Mouse (Mus musculus) liver, adult 2 months (tissue): ENCODE measurements around the gene Mylk4.

ENCODE experiments used
- CTCF ChIP-seq: fragments of 200-500 bp; IDR thresholded peaks from 2 replicates; pipeline ENCODE4 v1.5.1; 2011; ENCODE audit warnings: low read depth, low read length, control low read depth
- POLR2A ChIP-seq: fragments of 200-500 bp; IDR thresholded peaks from 2 replicates; pipeline ENCODE4 v1.6.1; 2011; ENCODE audit warnings: low read length, control low read depth; ENCODE audit not compliant: insufficient read depth; ENCODE audit errors: extremely low read depth

DNA sequence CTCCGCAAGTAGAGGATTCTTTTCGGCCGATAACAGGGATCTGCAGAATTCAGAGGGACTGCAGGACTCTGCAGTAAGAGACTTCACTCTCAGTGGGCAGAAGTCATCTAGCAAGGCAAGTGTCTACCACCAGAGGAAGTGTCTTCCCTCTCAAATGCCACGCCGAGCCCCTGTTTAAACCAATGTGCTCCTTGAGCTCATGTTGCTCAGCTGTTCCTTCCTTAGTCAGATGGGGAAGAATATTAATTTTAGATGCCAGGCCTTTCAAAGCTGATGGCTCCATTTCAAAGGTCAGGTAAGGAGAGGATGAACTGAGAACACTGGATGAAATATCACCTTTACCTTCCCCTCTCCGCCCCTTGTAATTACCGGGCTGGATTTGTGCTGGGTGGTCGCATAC lies at the start of gene Mylk4:
- TF ChIP-seq CTCF (no peak), POLR2A (no peak)
